Mouse (Mus musculus): ENCODE results near the gene Hist1h4a. TPM values are rescaled to one million over a fixed set of nuclear protein-coding genes. Genes with fewer than 3 reads are reported as not detected.
A peak's percentile ranks its signal among the peaks of the same experiment; 100 is the strongest.
"Not testable (repeated sequence)": the region's sequence is repeated elsewhere in the genome, so short reads cannot be mapped to it uniquely, and the experiment has no call there.

Gene Hist1h4a
- polyA plus RNA-seq, 1 experiment from 2014 or later = 1.0 TPM

DNA sequence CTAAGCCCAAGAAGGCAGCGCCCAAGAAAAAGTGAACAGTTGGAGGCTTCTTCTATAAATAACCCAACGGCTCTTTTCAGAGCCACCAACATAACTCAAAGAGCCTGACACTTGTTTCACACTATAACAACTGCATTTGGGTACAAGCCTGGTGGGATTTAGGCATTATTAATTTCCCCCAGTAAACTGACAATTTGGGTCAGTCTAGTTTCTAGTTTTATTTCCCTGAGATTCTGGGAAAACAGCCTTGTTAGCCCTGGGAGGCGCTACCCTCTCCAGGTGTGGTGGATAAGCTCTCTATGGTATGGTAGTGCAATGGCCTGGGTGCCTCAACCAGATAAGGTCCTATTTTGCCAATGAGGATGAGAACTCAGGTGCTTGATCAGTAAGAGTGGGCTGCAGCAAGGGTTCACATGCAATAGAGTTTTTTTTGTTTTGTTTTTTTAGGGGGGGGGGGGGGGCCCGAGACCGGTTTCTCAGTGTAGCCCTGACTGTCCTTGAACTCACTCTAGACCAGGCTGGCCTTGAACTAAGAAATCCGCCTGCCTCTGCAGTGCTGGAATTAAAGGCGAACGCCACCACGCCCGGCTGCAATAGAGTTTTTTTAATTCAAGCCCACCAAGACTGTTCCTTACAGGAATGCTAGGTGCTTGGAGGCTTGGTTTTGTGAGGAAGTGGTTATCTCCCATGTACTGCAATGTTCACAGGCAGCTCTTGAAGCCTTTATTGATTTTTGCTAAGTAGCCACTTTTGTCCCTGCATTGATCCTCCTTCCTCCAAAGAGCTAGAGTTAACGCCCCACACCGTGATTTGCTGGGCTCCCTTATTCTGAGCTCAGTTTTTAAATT, 3.5 kb upstream of the Hist1h4a start:
- Histone ChIP-seq H3K36me3 (no peaks in the 10 kb centered on the region), H3K4me2 (replicated peaks) (peak overlapping the region; percentile 83), H3K4me3 (peak overlapping the region; percentile 53), H3K9ac (peak overlapping the region; percentile 73; the same call in 1 of the 2 replicates), H3K27me3 (replicated peaks) (no peaks in the 10 kb centered on the region), H3K4me1 (peaks cover 20% of the 10 kb centered on the region), H3K27ac (peak overlapping the region; percentile 79; the same call in 1 of the 2 replicates), H3K9me3 (no peaks in the 10 kb centered on the region)
- WGBS = 32% methylated on average over 12 of the region's 12 CpGs
- no peak for ATAC-seq (ENCODE audit: low FRiP score, low read depth)

DNA sequence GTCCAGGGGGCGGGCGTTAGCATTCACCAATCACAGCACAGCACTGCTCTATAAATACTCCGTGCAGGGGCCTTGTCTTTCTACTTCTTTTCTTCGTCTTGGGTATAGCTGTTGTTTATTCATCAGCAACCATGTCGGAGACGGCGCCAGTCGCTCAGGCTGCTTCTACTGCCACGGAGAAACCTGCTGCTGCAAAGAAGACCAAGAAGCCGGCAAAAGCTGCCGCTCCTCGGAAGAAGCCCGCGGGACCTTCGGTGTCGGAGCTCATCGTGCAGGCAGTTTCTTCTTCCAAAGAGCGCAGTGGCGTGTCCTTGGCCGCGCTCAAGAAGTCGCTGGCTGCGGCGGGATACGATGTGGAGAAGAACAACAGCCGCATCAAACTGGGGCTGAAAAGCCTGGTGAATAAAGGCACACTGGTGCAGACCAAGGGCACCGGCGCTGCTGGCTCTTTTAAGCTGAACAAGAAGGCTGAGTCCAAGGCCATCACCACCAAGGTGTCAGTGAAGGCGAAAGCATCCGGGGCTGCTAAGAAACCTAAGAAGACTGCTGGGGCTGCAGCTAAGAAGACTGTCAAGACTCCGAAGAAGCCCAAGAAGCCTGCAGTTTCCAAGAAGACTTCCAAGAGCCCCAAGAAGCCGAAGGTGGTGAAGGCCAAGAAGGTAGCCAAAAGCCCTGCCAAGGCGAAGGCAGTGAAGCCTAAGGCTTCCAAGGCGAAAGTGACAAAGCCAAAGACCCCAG, 2.7 kb upstream of the Hist1h4a start, which contains the start of gene Hist1h1a:
TSS of gene Hist1h1a (plus strand) at position 81 of the 738 bp plus-strand sequence.
- Histone ChIP-seq H3K36me3 (no peaks in the 10 kb centered on the region), H3K9me3 (no peaks in the 10 kb centered on the region), H3K27me3 (replicated peaks) (no peaks in the 10 kb centered on the region), H3K27ac (peak within 1 kb of the TSS; percentile 79), H3K4me1 (peaks cover 20% of the 10 kb centered on the region), H3K9ac (peak within 1 kb of the TSS; percentile 73), H3K4me2 (replicated peaks) (peak within 1 kb of the TSS; percentile 83), H3K4me3 (peak within 1 kb of the TSS; percentile 53)
- 4% methylated on average over 34 of the region's 34 CpGs for WGBS
- peak; percentile 69 for ATAC-seq (ENCODE audit: low FRiP score, low read depth)

DNA sequence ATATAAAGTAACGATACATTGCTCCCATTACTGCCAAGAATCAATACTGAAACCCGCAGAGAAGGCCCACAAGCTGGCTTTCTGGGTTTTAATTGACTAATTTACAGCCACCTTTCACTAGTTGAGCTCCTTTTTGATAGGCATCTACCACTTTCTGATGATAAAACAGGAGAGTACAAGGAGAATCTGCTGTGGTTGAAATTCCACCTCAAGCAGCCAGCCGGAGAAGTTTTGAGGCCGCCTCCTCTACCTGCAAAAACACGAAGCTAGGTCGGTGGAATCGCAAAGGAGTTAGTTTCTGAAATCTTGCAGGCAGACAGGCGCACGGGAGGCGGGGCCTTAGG, 2.2 kb upstream of the Hist1h4a start:
- H3K4me3 ChIP-seq = peak overlapping the region; percentile 24; the same call in 1 of the 2 replicates
- no peaks in the 10 kb centered on the region for H3K27me3 ChIP-seq (replicated peaks)
- H3K9me3 ChIP-seq = no peaks in the 10 kb centered on the region
- H3K4me1 ChIP-seq = peaks cover 20% of the 10 kb centered on the region
- H3K36me3 ChIP-seq = no peaks in the 10 kb centered on the region
- no peak overlapping the region for H3K9ac ChIP-seq
- H3K27ac ChIP-seq = 0 out of 2 replicates have a peak overlapping the region, but pooled peaks have one; percentile 17
- WGBS = 1% methylated on average over 10 of the region's 10 CpGs
- H3K4me2 ChIP-seq (replicated peaks) = peak overlapping the region; percentile 83
- ATAC-seq (ENCODE audit: low FRiP score, low read depth) = no peak

DNA sequence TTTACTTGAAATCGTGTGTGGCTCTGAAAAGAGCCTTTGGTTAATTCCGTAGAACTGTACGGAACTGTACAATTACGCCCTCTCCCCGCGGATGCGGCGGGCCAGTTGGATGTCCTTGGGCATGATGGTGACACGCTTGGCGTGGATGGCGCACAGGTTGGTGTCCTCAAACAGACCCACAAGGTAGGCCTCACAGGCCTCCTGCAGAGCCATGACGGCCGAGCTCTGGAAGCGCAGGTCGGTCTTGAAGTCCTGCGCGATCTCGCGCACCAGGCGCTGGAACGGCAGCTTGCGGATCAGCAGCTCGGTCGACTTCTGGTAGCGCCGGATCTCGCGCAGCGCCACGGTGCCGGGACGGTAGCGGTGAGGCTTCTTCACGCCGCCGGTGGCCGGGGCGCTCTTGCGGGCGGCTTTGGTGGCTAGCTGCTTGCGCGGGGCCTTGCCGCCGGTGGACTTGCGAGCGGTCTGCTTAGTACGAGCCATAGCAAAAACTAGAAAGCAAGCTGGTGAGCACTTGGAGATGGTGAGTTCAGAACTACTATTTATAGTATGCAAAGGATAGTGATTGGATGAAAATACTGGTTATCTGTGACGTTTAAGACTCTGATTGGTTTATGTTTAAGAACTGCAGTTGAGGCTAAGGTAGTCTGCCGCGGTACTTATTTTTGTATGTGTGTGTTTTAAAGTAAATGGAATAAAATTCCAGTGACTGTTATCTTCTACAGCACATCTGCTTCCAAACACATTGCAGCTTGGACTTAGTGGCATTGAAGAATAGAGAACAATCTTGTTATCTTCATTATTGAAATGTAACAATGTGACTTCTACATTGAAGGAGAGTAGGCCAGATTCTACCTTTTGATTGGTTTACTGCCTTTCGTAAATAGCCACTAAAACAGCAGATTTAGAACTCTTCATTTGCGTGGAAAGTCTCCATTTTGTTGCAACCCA, 1.1 kb upstream of the Hist1h4a start, which contains the start of gene Hist1h3a:
TSS of gene Hist1h3a (minus strand) at position 516 of the 951 bp plus-strand sequence.
- H3K9me3 ChIP-seq; H3K27me3 ChIP-seq (replicated peaks); H3K36me3 ChIP-seq: not testable (repeated sequence)
- Histone ChIP-seq H3K4me1 (peaks cover 22% of the 10 kb centered on the region), H3K4me2 (replicated peaks) (peak within 1 kb of the TSS; percentile 83), H3K9ac (peak within 1 kb of the TSS; percentile 51), H3K27ac (peak within 1 kb of the TSS; percentile 42), H3K4me3 (peak within 1 kb of the TSS; percentile 39)
- WGBS = under 1% methylated on average over 35 of the region's 52 CpGs
- ATAC-seq (ENCODE audit: low FRiP score, low read depth) = peak; percentile 59

DNA sequence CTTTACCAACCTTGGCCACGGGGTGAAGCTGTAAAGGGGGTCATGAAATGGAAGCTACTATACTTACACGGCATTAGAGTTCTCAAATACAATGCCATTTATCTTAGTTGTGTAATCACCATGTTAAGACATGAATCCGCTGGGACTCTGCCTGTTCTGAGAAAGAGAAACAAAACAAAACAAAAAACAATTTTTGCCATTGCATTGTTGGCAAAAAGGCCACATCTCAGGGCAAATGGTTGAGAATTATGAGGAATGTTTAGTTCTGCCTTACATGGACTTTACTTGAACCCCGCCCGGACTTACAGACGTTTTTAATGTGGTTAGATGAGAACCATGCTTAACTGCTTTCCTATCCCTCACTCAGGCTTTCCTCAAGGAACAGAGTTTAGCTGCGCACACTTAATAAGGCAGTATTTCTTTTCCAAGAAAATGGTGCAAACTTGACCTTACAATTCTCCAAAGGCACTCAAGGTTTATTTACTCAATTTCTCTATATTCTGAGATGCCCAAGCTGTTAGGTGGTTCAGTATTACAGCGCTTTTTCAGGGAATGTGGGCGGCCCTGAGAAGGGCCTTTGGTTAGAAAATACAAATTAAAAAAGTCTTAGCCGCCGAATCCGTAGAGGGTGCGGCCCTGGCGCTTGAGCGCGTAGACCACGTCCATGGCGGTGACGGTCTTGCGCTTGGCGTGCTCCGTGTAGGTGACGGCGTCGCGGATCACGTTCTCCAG, 624 bp downstream of the Hist1h4a start:
- Histone ChIP-seq H3K27ac (peak overlapping the region; percentile 50; the same call in 1 of the 2 replicates), H3K4me1 (peaks cover 23% of the 10 kb centered on the region), H3K27me3 (replicated peaks) (no peaks in the 10 kb centered on the region), H3K9me3 (no peaks in the 10 kb centered on the region), H3K9ac (peak overlapping the region; percentile 48), H3K4me2 (replicated peaks) (peak overlapping the region; percentile 83), H3K36me3 (no peaks in the 10 kb centered on the region), H3K4me3 (peak overlapping the region; percentile 39)
- 1% methylated on average over 26 of the region's 27 CpGs for WGBS
- ATAC-seq (ENCODE audit: low FRiP score, low read depth) = peak; percentile 13

DNA sequence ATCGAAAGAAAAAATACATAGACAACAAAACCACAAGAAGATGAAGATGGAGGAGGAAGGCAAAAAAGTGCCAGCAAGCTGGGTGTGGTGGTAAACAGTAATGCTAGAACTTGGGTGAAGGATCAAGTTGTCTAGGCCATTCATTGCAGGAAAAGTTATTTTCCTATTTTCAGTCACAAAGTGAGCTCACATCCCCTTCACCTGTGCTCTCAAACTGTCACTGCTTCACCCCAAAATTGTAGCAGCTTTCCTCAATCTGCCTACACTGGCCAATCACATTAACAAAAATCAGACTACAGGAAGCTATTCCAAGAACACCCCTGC, 1.2 kb downstream of the Hist1h4a start:
- Histone ChIP-seq H3K4me2 (replicated peaks) (peak overlapping the region; percentile 83), H3K9ac (peak overlapping the region; percentile 48; the same call in 1 of the 2 replicates), H3K4me3 (no peak overlapping the region), H3K27me3 (replicated peaks) (no peaks in the 10 kb centered on the region), H3K9me3 (no peaks in the 10 kb centered on the region), H3K36me3 (no peaks in the 10 kb centered on the region), H3K4me1 (peaks cover 23% of the 10 kb centered on the region), H3K27ac (0 out of 2 replicates have a peak overlapping the region, but pooled peaks have one; percentile 46)
- ATAC-seq (ENCODE audit: low FRiP score, low read depth) = no peak
- WGBS = 69% methylated on average over 1 of the region's 1 CpGs

DNA sequence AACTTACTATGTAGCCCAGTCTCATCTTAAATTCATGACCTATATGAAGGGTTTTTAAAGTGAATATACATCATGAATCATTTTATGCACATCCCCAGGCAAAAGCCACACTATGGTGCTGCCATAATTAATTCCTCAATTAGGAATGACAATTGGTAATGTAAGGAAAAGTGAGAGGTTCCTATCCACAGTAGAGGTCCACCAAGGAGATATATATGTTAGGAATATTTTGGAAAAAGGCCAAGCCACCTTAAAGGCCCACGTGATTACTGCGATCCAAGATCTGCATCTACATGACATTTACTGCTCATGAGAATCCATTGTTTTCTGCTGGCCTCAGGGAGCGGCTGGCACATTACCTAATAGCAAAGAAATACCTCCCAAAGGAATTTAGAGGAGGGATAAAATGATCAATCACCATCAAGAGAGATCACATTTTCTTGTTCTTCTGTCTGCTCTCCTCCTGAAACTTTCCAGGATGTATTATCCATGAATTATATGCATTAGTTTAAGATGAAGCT, 1.7 kb downstream of the Hist1h4a start:
- no peak for ATAC-seq (ENCODE audit: low FRiP score, low read depth)

DNA sequence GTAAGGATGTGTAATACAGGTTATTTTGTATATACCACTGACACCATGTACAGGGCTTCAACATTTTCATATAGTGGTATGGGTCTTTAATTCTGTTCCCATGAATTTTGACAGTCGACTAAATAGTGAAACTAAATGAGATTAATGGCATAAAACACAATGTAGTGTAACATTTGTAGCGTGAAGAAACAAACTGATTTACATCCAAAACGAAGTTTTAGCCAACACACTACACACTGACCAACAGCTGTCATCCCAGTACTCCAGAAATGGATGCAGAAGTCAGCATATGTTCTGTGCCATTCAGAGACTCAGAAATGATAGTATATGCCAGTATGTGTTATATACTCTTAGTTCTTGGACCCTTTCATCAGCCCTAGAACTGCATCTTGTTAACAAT, 3.1 kb downstream of the Hist1h4a start:
- 45% methylated on average over 3 of the region's 3 CpGs for WGBS
- Histone ChIP-seq H3K9me3 (no peaks in the 10 kb centered on the region), H3K4me1 (peaks cover 9% of the 10 kb centered on the region; the same call in 1 of the 2 replicates), H3K4me3 (no peak overlapping the region), H3K27me3 (replicated peaks) (no peaks in the 10 kb centered on the region), H3K4me2 (replicated peaks) (no peak overlapping the region; the same call in 1 of the 2 replicates), H3K9ac (no peak overlapping the region), H3K36me3 (no peaks in the 10 kb centered on the region), H3K27ac (no peak overlapping the region)
- ATAC-seq (ENCODE audit: low FRiP score, low read depth) = no peak

More for the DNA sequence above, 1.7 kb downstream of the Hist1h4a start:
- Histone ChIP-seq H3K9ac (no peak overlapping the region), H3K4me2 (replicated peaks) (no peak overlapping the region), H3K4me1 (peaks cover 21% of the 10 kb centered on the region), H3K4me3 (no peak overlapping the region), H3K27ac (no peak overlapping the region), H3K9me3 (no peaks in the 10 kb centered on the region), H3K36me3 (no peaks in the 10 kb centered on the region), H3K27me3 (replicated peaks) (no peaks in the 10 kb centered on the region)
- 38% methylated on average over 3 of the region's 3 CpGs for WGBS

GRCm38 (mm10) chr13:23757211-23757773, 3.7 kb downstream of the Hist1h4a start:
- Histone ChIP-seq H3K9me3 (no peaks in the 10 kb centered on the region), H3K4me3 (peak overlapping the region; percentile 28), H3K4me2 (replicated peaks) (peak overlapping the region; percentile 62), H3K9ac (peak overlapping the region; percentile 44), H3K4me1 (peaks cover 9% of the 10 kb centered on the region; the same call in 1 of the 2 replicates), H3K27ac (peak overlapping the region; percentile 46; the same call in 1 of the 2 replicates), H3K27me3 (replicated peaks) (no peaks in the 10 kb centered on the region), H3K36me3 (no peaks in the 10 kb centered on the region)
- WGBS = 2% methylated on average over 21 of the region's 23 CpGs
- ATAC-seq (ENCODE audit: low FRiP score, low read depth) = no peak

DNA sequence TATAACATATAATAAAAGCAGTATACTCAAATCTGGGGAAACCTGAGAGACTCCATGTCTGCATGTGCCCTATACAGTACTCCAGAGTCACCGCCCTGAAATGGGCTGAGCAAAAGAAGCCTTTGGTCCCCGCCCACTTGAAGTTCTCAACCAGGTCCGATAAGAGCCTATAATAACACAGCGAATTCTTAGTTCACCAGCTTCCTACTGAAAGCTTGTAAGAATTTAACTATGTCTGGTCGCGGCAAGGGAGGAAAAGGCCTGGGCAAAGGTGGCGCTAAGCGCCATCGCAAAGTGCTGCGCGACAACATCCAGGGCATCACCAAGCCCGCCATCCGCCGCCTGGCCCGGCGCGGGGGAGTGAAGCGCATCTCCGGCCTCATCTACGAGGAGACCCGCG, 4.2 kb downstream of the Hist1h4a start, which contains the start of gene Hist1h4b:
TSS of gene Hist1h4b (plus strand) at position 224 of the 400 bp plus-strand sequence.
- H3K4me1 ChIP-seq = peaks cover 9% of the 10 kb centered on the region; the same call in 1 of the 2 replicates
- WGBS = under 1% methylated on average over 20 of the region's 22 CpGs
- no peaks in the 10 kb centered on the region for H3K27me3 ChIP-seq (replicated peaks)
- H3K27ac ChIP-seq = peak within 1 kb of the TSS; percentile 46; the same call in 1 of the 2 replicates
- H3K4me3 ChIP-seq = peak within 1 kb of the TSS; percentile 28
- peak within 1 kb of the TSS; percentile 62 for H3K4me2 ChIP-seq (replicated peaks)
- peak within 1 kb of the TSS; percentile 44 for H3K9ac ChIP-seq
- peak; percentile 64 for ATAC-seq (ENCODE audit: low FRiP score, low read depth)
- no peaks in the 10 kb centered on the region for H3K9me3 ChIP-seq
- H3K36me3 ChIP-seq = no peaks in the 10 kb centered on the region
